Mouse (Mus musculus) left cerebral cortex, adult 8-10 months (tissue): ENCODE measurements at regions not wholly inside any gene's neighbourhood (a gene's known extent, or its start where the extent isn't known, plus 50 kb on each side); places are given as distances from the start of the nearest gene placed in this dataset.

ENCODE experiments used
- DNase-seq, 2 experiments: peaks; one replicate each; pipeline ENCODE4 v3.0.0; 2022; ENCODE audit warnings: low spot score in 2 of 2

DNA sequence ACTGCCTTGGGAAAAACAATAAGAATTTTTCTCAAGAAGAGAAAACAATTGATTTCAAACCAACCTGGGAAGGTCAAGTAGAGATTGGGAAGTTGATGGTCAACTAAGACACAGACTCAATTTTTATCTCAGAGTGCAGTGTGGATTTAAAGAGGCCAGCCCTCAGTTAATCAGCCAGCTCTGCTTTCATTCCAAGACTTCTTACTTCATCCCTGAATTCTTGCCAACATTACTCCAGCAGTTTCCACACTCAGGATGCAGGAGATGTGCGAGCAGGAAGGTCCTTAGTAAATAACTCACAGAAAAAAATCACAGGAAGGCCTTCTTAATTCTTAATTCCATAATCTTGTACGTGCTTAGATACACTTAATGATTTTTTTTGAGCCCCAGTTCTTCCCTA lies 144.1 kb upstream of the Nrp1 start:
- no peak for DNase-seq

DNA sequence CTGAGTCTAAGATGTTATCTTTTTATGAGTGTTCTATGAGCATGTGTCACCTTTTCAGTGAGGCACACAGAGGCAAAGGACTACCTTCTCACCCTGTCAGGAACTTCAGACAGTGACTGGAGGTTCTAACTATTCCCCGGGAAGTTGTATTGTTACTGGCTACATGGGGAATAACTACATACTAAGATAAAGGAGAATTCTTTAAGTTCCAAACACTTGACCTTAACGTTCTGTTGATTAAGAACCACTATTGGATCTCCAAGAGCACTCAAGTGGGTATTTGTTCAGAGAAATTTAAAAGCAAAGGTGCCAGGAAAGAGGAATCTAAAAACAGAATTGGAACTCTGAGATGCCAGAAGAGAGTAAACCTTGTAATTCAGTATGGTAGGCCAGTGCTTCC lies 139.5 kb upstream of the Nrp1 start:
- no peak for DNase-seq

DNA sequence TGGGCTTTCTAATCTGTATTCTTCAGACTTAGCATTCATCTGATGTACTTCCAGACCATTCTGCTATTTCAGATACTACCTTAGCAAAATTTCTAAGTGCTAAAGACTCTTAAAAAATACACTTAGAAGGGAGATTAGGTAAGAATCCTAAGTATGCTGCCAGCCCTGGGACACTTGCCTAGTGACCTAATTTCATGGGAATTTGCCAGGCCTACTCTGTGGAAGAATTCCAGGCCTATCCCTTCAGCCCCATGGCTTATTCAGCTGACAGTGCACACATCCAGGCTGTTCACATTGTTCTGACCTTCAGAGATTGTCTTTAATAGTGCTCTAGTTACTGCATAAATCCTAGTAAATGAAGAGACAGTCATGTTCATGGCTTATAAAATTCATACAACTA lies 138.9 kb upstream of the Nrp1 start:
- DNase-seq, result no peak

DNA sequence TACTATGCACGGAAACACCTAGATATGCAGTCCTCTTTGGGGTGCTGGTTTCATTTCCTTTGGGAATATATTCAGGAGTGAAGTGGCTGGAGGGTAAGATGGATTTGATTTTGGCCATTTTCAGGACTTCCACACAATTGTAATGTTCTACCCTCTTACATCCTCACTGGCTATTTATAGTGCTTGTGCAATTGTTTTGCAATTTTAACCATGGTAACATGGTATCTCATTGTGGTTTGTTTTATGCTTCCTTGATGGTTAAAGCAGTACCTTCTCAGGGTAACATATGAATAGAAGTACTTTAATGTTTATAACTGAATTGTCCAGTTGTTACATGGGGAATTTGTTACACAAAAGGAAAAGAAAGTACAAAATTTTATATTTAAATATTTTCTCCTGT lies 135.3 kb upstream of the Nrp1 start:
- no peak for DNase-seq

DNA sequence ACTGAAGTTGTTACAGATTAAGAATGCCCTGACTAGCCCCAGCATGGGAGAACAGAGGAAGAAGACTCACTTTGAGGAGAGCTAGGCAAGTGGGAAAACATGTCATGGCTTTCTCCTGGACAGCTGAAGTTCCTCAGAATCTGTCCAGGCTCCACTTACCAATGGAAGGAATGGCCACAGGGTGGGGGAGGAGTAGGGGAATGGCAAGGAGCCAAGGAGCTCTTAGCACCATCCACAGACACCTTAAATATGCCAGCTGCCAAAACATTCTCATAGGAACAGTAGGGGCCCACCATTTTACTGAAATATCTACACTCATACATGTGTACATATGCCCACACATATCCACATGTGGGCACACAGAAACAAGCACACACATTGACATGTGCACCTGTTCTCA lies 134.9 kb upstream of the Nrp1 start:
- DNase-seq, result no peak

DNA sequence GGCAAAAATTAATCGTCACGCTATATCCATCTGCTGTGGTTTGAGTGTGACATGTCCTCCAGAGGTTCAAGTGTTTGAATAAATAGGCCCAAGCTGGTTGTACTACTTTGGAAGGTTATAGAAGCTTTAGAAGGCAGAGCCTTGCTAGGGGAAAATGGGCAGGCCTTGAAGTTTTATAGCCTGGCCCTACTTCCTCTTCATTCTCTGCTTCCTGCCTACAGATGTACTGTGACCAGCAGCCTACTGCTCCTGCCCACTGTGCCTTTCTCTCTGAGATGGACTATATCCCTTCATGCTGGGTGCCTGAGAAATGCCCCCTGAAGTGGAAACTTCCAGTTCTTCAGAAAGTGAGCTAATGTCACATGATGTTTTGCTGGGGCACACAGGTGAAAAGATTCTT lies 133.3 kb upstream of the Nrp1 start:
- DNase-seq, result no peak

DNA sequence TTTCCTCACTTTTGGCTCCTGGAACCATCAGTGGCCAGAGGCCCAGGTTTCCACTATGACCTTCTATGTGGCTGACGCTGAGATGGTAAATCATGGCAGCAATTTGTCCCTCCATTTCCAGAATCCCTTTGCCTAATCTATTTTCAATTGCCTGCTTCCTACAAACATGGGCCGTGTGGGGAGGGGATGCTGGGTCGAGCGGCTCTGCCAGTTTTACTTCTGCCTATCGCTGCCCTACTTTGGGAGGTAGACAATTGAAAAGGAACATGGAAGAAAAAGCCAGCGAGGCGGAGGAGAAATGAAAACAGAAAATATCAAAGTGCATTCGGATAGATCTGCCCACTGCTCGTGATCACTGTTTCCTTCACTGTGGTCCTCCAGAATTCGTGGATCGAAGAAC lies 123.3 kb upstream of the Nrp1 start:
- no peak for DNase-seq

DNA sequence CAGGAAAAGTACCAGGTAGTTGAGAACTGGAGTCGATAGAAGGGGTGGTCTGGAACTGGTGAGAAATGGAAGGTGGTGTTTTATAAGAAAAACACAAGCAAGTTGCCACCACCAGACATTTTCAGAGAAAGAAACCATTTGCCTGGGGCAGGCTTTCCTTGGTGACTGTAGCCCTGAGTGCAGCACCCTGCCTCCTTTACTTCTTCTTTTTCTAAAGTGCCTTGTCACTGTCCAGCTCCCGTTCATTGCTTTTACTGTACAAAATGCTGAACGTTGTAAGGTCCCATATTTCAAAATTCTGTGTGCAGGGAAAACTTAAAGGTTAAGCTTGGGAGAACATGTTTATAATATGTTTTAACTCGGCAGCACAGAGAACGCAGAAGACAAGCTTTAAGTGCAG lies 122.9 kb upstream of the Nrp1 start:
- no peak for DNase-seq

DNA sequence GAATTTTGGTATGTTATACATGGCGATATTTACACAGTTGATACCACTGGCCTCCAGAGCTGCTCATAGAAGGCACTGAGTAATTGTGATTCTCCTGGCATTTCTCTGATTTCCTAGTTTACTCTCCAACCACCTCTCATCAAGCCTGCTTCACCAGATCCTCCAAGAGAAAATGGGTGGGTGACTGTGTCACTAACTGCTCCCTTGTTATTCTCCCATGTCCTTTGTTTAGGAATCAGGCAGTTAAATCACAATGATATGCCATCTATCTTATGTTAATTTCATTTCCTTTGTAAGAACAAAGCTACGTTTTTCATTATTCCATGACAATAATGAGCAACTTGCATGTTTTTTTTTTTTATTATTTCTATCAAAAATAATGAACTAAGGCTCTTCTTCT lies 122.3 kb upstream of the Nrp1 start:
- DNase-seq, result no peak

DNA sequence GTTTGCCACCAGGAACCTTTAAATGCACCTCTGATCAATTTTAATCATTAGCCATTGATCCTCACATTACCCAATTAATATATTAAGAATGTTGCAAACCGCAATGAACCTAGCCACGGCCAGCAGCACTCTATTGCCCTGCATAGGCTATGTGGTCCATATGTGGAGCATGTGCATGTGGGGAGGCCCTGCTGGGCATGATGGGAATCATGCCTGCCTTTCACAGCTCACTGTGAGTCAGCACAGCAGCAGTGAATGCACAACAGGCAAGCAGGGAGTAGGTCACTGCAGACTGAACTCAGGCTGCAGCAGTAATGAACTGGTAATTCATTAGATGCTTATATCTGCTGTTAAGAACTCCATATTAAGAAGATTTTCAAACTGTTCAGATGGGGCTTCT lies 119.5 kb upstream of the Nrp1 start:
- no peak for DNase-seq

DNA sequence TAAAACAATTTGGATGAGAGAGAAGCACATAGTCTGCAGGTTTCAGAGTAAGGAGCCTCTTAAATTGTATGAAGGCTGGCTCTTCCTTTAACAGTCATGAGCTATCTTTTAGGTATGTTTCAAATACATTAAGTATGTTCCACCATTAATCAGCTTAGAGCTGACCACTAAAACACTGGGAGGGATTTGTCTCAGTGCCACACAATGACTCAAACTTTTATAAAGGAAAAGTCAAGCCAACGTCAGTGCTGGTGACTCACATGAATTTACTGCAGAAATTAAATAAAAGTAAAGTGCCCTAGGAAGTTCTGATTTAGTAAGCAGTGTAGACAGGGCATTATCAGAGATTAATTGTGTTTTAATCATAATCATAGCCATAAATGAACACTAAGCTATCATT lies 118.6 kb upstream of the Nrp1 start:
- no peak for DNase-seq

DNA sequence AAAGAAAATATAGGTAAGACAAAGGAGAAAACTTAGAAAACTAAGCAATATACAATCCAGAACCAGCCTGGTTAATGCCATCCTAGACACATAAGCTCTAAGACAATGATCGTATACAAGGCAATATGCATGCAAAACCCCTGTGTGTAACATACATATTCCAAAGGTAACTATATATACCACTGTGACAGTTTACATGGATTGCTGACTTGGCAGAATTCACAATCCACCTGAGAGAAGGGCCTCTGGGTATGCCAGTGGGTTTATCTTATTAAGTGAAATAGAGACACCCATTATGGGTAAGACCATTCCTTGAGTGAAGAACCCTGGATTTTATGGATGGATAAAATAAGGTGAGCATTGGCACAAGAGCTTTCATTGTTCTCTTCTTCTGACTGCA lies 117.2 kb upstream of the Nrp1 start:
- DNase-seq, result no peak

DNA sequence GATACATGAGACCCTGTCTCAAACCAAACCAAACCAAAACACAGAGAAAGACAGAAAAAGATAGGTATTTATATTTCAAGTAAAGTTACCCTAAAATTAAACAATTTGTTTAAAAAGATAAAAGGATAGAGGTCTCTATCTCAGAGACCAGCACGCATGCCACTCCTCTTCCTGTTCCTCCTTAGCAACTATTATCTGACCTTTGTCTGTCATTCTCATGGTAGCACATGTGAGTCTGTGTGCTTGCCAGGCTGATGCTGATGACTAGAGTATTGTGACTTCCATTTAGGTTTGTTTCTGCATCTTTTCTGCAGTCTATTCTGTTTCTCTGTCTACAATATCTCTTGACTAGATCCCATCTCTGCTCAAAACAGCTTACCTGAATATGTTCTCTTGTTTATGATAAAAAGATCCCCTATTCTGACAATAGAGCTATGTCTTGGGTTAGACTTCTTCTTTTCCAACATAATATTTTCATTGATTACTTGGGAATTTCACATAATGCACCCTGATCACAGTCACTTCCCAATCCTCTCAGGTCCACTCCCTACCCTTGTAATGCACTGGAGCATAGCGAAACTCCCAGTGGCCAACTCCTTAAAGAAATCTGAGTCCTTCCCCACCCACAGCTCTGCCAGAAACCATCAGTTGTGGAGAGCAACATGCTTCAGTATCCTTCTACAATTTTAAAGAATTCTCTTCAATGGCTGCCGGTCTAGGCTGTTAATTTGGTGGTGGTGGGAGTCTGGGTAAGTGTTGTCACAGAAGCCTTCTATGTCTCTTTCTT lies 115.7 kb upstream of the Nrp1 start:
- no peak for DNase-seq

DNA sequence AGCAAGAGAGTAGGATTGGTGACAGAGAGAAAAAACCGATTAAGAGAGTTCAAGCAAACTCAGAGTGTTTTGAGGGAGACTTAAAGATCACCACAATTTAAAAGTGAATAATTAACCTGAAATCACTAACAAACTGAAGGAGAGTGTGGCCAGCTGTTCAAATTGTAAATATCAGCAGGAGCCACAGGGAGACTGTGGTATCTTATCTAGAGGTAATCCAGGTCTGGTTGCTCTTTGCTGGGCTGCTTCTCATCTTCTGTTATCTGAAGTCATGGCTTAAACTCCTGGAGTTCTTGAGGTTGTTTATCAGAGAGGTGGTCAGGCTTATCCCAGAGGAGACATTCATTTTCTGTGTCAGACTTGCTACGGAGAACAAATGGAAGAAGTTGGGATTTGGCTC lies 106.7 kb upstream of the Nrp1 start:
- no peak for DNase-seq

DNA sequence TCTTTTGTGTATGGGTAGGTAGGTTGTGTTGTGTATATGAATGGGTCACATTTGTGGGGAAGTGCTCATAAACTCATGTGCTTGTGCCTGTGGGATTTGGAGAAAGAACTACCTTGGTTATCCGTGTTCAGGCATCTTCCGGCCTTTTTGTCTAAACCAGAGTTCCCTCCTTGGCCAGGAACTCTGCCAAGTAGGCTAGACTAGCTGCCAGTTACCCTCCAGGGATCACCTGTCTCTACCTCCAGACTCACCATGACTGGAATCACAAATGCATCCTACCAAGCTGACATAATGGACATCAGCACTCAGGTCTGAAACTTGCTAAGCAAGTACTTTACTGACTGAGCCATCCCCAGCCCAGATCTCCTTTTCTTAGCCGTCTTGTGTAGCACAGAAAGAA lies 97.6 kb upstream of the Nrp1 start:
- no peak for DNase-seq

DNA sequence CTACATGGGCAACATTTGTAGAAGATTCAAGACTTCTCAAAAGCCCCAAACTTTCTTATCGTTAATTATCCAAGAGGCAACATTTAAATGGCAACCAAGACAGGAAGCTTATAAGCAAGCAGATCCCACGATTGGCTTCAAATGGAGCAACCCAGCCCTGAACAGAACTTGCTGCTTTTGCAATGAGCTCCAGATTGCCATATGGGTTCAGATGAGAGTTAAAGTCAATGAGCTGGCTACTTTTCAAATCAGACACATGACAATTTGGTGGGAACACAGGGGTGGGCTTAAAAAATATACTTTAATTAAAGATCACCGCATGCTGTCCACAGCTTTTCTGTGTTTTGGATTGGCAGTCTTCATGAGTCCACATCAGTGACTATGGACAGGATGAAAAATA lies 97.0 kb upstream of the Nrp1 start:
- no peak for DNase-seq

DNA sequence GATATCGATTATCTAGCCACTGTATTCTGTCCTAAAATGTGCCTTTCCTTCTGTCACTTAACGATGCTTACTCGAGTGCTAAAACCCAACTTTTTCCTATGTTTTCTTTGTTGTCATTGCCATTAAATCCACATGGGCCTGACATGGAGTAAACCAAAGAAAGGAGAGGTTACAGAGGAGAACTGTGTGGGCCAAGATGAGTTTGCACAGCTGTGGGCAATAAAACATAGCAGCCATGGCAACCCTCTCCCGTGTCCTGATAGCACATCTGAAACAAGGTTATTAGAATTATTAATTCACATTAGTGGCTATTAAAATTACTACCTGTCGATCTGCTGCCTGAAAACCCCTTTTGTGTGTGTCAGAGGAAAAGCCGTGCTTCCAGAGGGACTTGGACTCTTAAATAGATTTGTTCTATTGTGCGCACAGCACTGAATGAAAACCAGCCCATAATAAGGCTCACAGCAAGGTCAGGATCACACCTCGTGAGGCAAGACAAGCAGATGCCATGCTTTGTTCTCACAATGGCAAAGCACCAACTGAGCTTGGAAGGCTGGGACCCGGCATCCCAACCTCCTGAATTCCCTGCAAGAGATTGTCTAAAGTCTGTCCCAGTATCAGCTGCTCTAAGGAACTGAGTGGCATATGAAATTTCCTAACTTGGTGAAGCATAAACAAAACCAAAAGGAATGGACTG lies 95.0 kb upstream of the Nrp1 start:
- no peak for DNase-seq

DNA sequence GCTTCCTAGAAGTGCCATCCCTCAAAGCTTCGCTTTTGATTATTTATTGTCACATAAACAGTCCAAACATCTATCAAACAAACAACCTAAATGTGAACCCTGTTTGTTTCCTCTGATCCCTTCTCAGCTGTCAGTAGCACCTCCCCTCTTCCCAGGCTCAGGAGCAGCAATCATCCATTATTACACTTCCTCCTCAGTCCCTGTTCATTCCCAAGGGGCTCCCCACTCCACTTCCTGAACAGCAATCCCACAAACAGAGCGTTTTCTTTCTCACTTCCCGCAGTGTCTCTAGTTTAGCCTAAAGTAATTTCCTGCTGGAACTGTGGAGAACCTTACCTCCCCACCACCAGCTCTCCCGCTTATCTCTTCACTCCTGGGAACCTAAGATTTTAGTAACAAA lies 91.1 kb upstream of the Nrp1 start:
- DNase-seq, result no peak

DNA sequence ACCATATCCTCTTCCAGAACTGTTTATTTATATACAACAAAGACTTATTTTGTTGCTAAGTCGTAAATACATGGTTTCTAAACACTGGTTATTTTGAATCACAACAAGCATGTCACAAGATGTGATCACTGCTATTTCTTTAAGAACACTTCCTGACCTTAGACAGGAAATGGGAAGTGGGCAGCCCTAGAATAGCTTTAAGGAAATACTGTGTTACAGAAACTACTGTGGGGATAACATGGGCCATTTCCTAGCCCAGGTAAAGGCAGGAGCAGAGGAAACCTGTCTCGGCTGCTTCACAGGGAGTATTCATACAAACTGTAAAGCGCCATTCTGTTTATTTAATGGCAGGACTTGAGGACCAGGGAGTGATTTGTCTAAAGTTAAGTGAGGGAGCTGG lies 90.4 kb upstream of the Nrp1 start:
- DNase-seq, result no peak

DNA sequence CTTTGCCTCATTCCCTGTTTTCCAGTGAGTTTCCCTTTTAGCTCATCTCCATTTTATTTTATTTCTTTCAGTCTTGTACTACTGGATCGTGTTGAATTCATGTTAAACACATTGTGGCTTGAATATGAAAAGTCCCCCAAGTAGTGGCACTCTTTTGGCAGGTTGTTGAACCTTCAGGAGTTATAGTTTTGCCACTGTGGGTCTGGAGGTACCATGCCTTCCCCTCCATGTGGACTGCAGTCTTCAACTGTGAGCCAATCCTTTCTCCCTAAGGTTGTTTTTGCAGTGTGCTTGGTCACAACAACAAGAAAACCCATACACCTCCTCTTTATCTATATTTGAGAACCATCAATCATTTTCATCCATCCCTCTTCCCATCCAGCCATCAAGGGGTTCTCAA lies 88.9 kb upstream of the Nrp1 start:
- no peak for DNase-seq

DNA sequence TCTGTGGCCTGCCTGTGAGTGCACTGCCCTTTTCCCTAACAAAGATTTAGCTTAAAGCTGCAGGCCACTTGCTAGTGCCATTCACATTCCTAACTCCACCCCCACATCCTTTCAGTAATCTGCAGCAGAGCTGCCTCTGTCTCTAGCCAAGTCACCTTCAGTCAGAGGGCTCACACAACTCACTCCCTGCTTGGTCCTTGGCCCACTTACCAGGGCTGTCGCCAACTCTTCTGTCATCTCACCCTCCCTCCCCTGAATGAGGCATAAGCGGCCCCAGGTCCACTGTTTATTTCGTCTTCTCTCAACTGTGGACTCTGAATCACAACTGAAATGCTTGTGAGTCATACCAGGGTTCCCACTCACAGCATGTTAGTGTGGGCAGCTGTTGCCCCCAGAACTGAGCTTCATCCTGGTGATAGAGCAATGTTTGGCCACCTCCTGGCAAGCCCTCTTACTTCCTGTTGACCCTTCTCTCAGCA lies 85.5 kb upstream of the Nrp1 start:
- DNase-seq, result peak; percentile 10 to 45

DNA sequence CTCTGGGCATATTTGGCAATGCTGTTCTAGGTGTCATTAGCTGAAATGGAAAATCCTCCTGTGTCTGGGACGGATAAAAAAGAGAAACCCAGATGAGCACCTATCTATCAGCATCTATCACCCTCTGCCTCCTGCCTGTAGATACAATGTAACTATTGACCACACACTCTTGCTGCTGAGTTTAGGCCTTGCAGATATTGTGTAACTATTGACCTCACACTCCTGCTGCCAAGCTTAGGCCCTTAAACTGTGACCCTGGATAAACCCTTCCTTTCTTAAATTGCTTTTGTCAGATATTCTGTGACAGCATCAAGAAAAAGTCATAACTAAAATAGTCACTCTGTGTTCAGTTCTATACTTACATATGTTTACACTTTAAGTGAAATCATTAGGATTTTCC lies 81.9 kb upstream of the Nrp1 start:
- DNase-seq, result no peak

DNA sequence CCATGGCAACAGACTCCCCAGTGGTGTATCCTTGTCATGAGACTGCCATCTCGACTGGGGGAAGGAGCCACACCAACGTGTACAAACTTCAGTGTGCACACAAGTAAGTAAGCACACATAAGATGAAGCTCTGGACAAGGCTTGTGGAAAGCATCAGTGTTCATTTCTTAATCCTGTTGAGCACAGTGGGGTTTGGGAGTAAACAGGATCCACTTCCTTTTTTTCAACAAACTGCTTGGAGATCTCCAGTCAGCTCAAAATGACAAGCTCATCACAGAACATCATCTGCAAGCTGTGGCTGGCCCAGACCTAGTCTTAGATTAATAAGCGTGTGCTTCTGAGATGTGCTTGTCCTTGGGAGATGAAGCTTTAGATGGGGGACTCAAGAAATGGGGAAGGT lies 75.6 kb upstream of the Nrp1 start:
- no peak for DNase-seq
